Mouse (Mus musculus) olfactory bulb, adult 2 months (tissue): ENCODE results near the gene Cx3cl1.

Experiments
- CTCF ChIP-seq: fragments of 200-500 bp; IDR thresholded peaks from 2 replicates; pipeline ENCODE4 v1.5.1; 2012; ENCODE audit warnings: low read depth, mild to moderate bottlenecking, low read length, moderate library complexity; ENCODE audit not compliant: insufficient read depth
- POLR2A ChIP-seq: fragments of 200-500 bp; IDR thresholded peaks from 2 replicates; pipeline ENCODE4 v1.6.1; 2012; ENCODE audit warnings: mild to moderate bottlenecking, low read depth, low read length, moderate library complexity; ENCODE audit not compliant: insufficient read depth

DNA sequence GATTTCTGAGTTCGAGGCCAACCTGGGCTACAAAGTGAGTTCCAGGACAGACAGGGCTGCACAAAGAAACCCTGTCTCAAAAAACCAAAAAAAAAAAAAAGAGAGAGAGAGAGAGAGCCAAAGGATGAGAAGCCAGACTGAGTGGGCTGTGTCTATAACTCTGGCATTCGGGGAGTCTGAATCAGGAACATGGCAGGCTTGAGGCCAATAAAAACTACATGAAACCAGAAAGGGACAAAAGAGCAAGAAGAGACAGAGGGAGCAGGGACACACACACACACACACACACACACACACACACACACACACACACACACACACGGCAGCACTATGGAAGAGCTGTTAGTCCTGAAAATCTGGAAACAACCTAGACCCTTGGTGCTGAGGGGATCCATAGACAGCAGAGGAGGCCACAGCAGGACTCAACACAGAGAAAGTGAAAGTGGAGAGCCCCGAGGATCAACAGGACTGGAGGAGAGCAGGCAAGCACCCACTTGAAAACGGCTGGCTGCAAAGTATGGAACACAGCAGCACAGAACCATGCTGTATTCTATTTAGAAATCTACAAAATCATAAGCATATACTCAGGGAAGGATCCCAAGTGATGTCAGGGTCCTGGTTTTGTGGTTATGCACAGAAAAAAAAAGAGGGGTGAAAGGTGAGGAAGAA, 36.2 kb upstream of the Cx3cl1 start:
- no peak for TF ChIP-seq CTCF
- TF ChIP-seq POLR2A, result no peak
